Mouse (Mus musculus) CD4-positive helper T cell, adult 2 months (primary cell): ENCODE results near the gene Kank1.

Experiments used
- DNase-seq: peaks from one replicate; pipeline ENCODE4 v3.0.0-alpha.2; 2012; ENCODE audit warnings: low read depth, missing footprints, low spot score

Gene Kank1

DNA sequence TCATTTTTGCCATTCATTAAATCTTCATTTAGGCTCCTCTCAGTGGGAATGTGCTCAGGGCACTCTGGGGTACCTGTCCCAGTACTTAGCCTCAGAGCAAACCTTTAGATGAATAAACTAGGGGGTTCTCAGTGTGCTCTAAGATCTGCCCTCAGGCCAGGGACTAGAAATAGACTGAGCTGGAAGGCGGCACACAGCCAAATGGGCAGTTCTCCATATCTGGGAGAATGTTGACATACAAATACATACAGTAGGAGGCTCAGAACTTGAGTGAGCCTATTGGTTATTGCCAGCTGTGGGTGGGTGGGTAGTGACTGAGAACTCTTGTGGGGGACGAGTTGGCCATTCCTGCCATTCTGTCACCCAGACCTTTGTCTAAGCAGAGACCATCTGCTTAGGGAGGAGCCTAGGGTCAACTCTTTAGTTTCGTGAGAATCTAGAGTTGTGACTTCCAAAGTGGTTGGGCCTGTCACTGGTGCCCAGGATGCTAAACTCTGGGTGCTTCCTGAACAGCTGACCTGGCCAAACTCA lies 14.9 kb downstream of the Kank1 start:
- DNase-seq = no peak

GRCm38 (mm10) chr19:25253198-25253597 lies 16.4 kb downstream of the Kank1 start:
- DNase-seq = no peak

- DNase-seq = no peak
Measured at GRCm38 (mm10) chr19:25253628-25254027, 16.9 kb downstream of the Kank1 start.

DNA sequence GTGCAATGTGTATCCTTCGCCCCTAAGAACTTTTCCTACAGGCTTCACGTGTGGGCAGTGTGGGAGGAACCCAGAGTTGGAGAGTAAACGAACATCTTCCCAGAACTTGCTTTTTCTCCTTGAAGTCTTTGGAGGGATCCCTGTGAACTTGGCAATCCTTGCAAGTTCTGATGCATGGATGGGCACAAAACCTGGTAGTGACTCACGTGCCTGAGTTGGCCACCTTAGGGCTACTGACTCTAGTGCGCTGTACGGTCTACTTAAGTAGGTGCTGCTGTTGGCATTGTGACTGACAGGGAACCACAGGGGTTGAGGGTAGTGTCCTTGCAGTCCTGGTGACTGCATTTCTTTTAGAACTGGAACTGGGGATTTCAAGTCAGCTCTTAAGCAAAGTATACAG lies 21.5 kb downstream of the Kank1 start:
- DNase-seq = no peak

- DNase-seq = no peak
Measured at GRCm38 (mm10) chr19:25266181-25266580, 29.4 kb downstream of the Kank1 start.

DNA sequence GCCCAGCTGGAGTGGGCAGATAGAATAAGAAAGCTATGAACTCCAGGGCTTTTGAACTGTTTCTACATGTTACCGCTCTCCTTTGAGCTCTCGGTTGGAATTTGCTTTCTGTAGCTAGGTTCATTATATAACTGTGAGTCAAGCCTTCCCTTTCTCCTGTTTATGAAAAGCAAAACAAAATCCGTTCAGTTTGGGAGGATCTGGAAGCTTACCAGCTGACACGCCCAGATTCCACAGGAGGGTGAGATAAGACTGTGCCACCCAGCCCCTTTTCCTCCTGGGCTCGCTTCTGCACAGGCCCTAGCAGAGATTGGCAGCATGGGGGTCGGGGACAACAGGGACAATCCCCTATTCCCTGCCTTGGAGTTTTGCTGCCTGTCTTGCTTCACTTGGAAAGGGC lies 30.5 kb downstream of the Kank1 start:
- DNase-seq = no peak

DNA sequence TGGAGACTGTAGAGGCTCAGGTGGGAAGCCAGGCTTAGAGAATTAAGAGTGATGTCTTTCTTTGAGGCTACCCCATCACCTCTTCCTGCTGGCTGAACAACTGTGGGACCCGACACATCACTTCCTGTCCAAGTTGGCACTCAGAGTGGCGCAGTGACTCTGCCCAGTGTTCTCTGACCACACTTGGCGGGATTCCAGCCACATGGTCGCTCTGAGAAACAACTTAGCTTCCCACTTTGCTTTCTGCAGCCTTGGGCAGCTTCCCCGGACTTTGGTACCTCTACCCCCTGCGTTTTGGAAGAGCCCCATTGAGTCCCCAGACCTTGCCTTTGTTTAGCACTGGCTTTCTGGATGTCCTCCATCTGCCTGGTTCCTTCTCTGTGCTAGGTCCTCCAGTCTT lies 31.8 kb downstream of the Kank1 start:
- DNase-seq = no peak

- no peak for DNase-seq
Measured at GRCm38 (mm10) chr19:25271591-25271990, 34.8 kb downstream of the Kank1 start.

DNA sequence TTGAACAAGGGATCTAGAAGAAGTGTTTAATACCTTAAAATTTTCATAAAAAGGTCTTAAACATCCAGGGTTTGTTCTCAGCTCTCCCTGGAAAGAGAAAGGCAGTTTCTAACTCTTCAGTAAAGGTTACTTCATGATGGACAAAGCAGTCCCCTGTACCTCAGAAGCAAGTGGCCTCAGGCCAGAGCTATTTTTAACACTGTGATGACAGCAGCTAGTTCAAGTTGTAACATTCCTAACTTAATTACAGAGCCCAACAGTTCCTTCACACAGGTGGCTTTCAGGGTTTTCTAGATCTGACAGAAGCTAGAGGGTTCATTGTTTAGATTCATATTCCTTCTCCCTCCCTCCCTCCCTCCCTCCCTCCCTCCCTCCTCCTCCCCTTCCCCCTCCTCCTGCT lies 36.4 kb downstream of the Kank1 start:
- no peak for DNase-seq

GRCm38 (mm10) chr19:25276600-25277395 lies 40.0 kb downstream of the Kank1 start:
- DNase-seq = no peak

DNA sequence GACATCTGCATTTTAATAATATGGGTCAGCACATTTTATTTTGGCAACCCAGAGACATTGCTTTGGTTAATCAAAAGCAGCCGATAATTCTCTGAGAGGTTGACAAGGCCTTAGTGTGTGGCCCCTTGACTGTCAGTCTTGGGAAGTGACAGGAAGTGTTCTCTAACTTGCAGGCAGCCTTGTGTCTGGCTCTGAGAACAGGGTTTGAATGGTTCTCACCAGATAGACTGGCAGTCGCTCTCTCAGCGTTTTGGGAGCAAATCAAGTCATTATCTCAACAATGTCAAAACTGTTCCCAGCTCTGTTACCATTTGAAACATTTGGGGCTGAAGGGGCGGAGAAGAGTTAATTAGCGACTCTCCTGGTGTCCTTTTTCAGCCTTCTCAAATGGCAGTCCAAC lies 41.0 kb downstream of the Kank1 start:
- DNase-seq = no peak

DNA sequence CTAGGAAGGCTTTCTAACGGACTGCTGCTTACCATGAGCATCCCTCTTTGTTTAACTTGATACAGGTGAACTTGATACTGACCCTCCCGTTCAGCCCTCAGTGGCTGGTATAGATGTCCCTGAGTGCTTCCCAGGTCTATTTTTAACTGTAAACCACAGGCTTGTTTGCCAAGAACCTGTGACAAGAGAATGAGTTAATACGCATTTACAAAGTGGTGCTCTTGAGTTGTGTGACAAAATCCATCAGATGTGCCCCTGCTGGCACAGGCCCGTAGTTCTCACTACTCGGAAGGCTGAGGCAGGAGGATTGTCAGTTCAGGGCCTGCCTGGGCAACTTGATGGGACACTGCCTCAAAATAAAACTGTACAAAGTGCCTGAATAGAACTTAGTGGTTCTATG lies 42.8 kb downstream of the Kank1 start:
- no peak for DNase-seq

- DNase-seq = no peak
Measured at GRCm38 (mm10) chr19:25283665-25284064, 46.9 kb downstream of the Kank1 start.

DNA sequence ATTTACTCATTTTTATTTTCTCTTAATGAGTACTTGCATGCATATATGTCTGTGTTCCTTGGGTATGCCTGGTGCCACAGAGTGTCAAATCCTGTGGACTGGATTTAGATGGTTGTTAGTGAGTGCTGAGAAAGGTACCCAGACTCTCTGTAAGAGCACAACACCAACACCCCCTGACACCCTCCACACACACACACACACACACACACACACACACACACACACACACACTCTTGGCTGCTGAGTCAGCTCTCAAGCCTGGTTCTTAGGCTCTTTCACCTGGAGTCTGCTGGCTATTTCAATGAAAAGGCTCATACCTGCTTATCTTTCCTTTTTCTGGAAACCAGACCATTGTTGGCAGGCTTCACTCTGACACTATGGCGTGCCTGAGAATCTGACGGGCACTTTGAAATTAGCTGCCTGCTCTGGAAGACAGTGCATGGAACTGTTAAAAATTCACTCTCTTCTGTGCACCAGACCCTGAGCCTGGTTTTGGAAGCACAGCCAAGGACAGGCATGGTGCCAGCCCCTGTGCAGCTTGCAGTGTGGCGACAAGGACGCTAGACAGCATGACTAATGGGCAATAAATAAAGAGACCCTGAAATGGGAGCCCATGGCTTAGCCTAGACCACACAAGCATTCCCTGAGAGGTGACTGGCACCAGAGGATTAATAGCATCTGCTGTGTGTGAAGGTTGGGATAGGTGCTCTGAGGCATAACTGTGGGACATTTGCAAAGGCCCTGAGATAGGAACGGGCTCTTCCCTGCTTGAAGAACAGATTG lies 49.2 kb downstream of the Kank1 start:
- no peak for DNase-seq

DNA sequence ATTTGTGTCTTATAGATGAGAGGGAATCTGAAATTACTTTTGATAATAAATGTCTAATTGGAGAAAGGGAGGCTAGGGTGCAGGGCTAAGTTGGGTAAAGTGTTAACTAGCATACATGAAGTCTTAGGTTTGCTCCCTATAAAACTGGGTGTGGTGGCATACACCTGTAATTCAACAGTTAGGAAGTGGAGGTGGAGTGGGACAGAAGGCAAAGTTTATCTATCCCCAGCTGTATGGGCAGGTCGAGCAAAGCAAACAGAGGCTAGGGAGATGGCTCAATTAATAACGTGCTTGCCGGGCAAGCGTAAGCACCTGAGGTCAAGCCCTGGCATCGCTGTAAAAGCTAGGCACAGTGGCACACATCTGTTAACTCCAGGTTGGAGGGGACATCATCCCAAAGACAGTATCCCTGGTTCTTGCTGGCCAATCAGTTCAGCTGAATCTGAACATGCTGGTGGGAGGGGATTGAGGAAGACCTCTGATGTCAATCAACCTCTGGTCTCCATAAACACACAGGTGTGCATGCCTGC lies 54.3 kb downstream of the Kank1 start:
- DNase-seq = no peak

DNA sequence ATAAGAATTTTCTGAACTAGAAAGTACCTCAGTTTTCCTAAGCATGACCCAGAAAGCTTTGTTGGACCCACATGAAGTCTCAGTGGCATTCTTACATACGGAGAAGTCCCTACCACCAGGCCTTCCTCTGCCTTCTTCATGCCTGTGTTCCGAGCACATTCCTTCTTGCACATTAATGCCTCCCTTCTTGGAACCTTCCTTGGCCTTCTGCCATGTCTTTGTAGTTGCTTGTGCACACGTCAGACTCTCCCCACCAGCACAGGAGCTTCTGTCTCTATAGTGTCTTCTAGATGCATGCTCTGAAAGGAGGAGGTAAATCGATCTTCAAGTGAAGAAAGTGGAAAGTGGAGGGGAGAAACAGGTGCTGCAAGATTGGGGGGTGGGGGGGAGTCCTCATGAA lies 58.4 kb downstream of the Kank1 start:
- DNase-seq = no peak

- no peak for DNase-seq
Measured at GRCm38 (mm10) chr19:25297269-25297668, 60.5 kb downstream of the Kank1 start.

DNA sequence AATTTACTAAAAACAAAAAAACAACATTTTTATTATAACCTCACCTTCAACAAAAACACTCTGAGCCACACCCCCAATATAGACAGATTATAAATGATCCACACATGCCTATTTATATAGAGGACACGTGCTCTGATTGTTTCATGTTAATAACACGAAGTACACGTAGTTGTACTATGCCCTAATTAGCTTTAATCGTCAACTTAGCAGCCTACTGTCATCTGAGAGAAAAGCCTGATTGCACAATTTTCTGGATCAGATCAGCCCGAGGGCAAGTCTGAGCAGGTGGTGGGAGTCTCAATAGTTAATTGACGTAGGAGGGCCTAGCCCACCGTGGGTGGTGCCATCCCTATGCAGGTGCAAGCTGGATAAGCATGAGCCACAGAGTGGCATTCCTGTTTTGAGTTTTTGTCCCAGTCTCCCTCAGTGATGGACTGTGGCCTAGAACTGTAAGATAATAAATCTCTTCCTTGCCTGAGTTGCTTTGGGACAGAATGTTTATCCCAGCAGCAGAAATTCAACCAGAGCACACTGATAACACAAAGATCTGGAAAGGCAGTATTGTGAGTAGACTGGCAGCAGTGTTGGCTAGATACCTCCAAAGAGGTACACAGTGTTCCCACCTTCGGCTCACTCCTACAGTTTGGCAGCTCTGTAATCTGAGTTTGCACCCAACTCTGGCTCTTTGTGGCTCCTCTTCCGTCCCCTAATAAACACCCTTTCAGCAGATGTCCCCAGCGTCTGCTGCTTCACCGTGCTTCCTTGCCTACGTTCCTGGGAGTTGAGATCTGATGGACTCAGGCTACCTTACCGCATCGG lies 63.3 kb downstream of the Kank1 start:
- no peak for DNase-seq

DNA sequence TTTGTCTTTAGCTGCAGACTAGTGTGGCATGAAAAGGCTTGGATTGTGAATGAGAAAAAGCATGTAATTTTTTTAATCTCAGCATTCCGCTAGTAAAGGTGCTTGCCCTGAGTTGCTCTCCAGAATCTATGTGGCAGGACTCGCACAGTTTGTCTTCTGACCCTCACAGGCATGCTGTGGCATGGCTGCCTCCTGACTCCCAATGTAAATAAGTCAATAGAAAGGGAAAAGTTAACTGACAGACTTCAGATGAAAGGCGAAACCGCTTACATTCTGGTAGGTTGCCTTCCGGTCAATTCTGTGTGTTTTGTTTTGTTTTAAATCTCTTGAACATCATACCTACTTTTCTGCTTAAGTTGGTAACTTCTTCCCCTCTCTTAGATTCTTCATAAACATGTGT lies 64.4 kb downstream of the Kank1 start:
- DNase-seq = no peak

DNA sequence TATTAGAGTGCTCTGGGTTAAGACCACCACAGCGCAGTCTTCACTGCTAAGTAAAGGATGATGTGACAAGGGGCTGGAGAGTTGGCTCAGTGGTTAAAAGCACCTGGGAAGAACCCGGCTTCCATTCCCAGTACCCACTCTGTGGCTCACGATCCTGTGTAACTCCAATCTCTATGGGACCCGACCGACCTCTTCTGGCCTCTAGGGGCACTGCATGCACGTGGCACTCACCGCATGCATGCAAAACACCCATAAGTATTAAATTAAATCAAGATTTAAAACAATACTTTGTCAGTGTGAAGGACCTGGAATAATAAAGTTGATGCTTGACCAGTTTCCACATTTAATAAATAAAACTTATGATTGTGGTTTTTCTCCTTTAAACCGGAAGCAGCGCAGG lies 69.5 kb downstream of the Kank1 start:
- no peak for DNase-seq

GRCm38 (mm10) chr19:25308156-25308555 lies 71.4 kb downstream of the Kank1 start:
- DNase-seq = no peak

DNA sequence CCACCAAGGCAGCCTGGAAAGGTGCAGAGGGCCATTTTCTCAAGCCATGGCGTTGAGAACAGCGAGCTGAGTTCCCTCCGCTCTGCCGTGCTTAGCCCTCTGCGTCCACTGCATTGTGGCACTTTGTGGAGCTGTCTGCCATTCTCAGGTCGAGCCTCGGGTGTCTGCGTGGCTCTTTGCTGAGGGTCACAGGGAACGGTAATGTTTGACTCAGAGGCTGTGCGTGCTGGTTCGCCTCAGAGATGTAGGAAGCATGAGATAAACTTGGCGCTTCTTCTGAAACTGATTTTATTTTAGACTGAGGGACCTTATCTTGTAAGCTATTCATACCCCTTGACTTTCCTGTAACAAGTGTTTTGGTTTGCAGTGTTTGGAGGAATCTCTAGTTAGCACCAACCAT lies 72.0 kb downstream of the Kank1 start:
- DNase-seq = no peak
